Mouse (Mus musculus) heart, embryonic 15.5 days (tissue): Measurements from ENCODE around the gene Gm973. TPM values are rescaled to one million over a fixed set of nuclear protein-coding genes. Genes with fewer than 3 reads are reported as not detected.

Experiments used
- ATAC-seq: fragments of 200-750 bp; cut with Nextera tagmentation; replicated peaks from 2 replicates; pipeline ENCODE4 v1.8.0; 2017; ENCODE audit warnings: low read depth, moderate TSS enrichment; ENCODE audit not compliant: insufficient number of reproducible peaks, insufficient read depth, low FRiP score
- H3K27ac ChIP-seq: fragments of 300-500 bp; sonication (generic); 2 replicates; pipeline ENCODE4 v1.5.1; 2015; ENCODE audit warnings: mild to moderate bottlenecking, inconsistent platforms
- H3K27me3 ChIP-seq: fragments of 300-500 bp; sonication (generic); 2 replicates; pipeline ENCODE4 v1.6.1; 2015; ENCODE audit warnings: inconsistent platforms
- H3K36me3 ChIP-seq: fragments of 300-500 bp; sonication (generic); 2 replicates; pipeline ENCODE4 v1.6.1; 2015; ENCODE audit warnings: mild to moderate bottlenecking, inconsistent platforms
- H3K4me1 ChIP-seq: fragments of 300-500 bp; sonication (generic); replicated peaks from 2 replicates; pipeline ENCODE4 v1.6.1; 2015; ENCODE audit warnings: inconsistent platforms
- H3K4me2 ChIP-seq: fragments of 300-500 bp; sonication (generic); 2 replicates; pipeline ENCODE4 v1.6.1; 2015; ENCODE audit warnings: inconsistent platforms, mild to moderate bottlenecking, moderate library complexity
- H3K4me3 ChIP-seq: fragments of 300-500 bp; sonication (generic); 2 replicates; pipeline ENCODE4 v1.5.1; 2015; ENCODE audit warnings: mild to moderate bottlenecking, inconsistent platforms
- H3K9ac ChIP-seq: fragments of 300-500 bp; sonication (generic); 2 replicates; pipeline ENCODE4 v1.6.1; 2015; ENCODE audit warnings: mild to moderate bottlenecking, inconsistent platforms
- H3K9me3 ChIP-seq: fragments of 300-500 bp; sonication (generic); replicated peaks from 2 replicates; pipeline ENCODE4 v1.6.1; 2016; ENCODE audit warnings: inconsistent platforms
- WGBS: fragments of 180-500 bp; shearing (Covaris S2); methylation state at CpG from one replicate; pipeline ENCODE4 v1.1.7; 2015; ENCODE audit warnings: mixed read lengths; 5-methylcytosine and 5-hydroxymethylcytosine counted together
- polyA plus RNA-seq: library from polyadenylated mRNA; unstranded; fragments of >200 nt; fragmentation: Nextera tagmentation; extraction: Ambion mirVana; gene quantifications from 2 replicates; pipeline ENCODE4 v1.2.1, GENCODE M21; 2015

Gm973 gene
- polyA plus RNA-seq, 1 experiment from 2014 or later, result 0.34 TPM

- 84% methylated on average over 5 of the region's 5 CpGs for WGBS
- no peaks in the 10 kb centered on the region for H3K4me1 ChIP-seq
Measured at GRCm38 (mm10) chr1:59495970-59496369, 20.1 kb upstream of the Gm973 start.

GRCm38 (mm10) chr1:59497741-59498613, 18.1 kb upstream of the Gm973 start:
- no peaks in the 10 kb centered on the region for H3K36me3 ChIP-seq
- no peak overlapping the region for H3K4me3 ChIP-seq
- H3K27ac ChIP-seq, result no peak overlapping the region
- no peaks in the 10 kb centered on the region; the same call in 1 of the 2 replicates for H3K27me3 ChIP-seq
- H3K4me2 ChIP-seq, result no peak overlapping the region
- no peak for ATAC-seq
- no peaks in the 10 kb centered on the region for H3K9me3 ChIP-seq
- no peak overlapping the region for H3K9ac ChIP-seq
- no peaks in the 10 kb centered on the region for H3K4me1 ChIP-seq
- 48% methylated on average over 6 of the region's 6 CpGs for WGBS

More at GRCm38 (mm10) chr1:59495970-59496369, 20.1 kb upstream of the Gm973 start:
- no peak overlapping the region for H3K4me3 ChIP-seq
- no peaks in the 10 kb centered on the region for H3K36me3 ChIP-seq
- ATAC-seq, result no peak
- no peak overlapping the region for H3K4me2 ChIP-seq
- no peak overlapping the region for H3K27ac ChIP-seq
- no peaks in the 10 kb centered on the region; the same call in 1 of the 2 replicates for H3K27me3 ChIP-seq
- no peaks in the 10 kb centered on the region for H3K9me3 ChIP-seq
- no peak overlapping the region for H3K9ac ChIP-seq

DNA sequence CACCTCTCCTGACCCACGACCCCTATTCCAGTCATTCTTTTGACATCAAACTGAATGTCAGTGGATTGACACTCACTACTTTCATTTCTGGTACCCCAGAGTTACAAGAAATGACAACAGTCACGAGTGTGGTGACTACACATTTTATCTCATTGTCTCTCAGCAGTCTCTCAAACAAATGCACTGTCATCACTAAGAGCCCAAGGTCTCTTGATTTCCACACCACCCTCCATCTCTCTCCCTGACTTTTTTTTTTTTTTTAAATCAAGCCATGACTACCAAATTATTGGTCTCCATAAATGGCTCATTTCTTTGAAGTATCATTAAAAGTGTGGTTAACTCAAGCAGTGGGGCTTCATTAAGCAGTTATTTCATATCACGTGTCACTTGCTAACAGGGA, 16.7 kb upstream of the Gm973 start:
- no peak overlapping the region for H3K4me2 ChIP-seq
- H3K9ac ChIP-seq, result no peak overlapping the region
- no peak overlapping the region for H3K27ac ChIP-seq
- no peaks in the 10 kb centered on the region for H3K36me3 ChIP-seq
- H3K9me3 ChIP-seq, result no peaks in the 10 kb centered on the region
- WGBS, result 67% methylated on average over 3 of the region's 3 CpGs
- no peak for ATAC-seq
- H3K4me3 ChIP-seq, result no peak overlapping the region
- H3K4me1 ChIP-seq, result no peaks in the 10 kb centered on the region
- H3K27me3 ChIP-seq, result no peaks in the 10 kb centered on the region; the same call in 1 of the 2 replicates

DNA sequence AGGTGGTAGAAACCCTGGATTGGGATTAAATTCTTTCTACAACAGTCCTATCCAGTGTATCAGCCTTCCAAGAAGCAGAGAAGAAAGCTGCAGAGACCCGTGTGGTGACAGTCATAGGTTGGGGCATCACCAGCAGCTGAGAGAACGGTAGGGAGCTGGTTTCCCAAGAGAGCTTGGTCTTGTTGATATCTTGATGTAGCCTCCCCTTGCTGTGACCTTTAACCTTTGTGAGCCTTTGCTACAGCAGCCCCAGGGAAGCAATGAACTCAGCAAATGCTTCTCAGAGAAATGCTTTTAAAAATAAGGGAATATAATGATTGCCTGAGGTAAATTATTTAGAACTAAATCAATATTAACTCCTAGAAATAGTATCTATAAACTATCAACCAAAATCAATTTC, 13.7 kb upstream of the Gm973 start:
- ATAC-seq, result no peak
- Histone ChIP-seq H3K9me3 (no peaks in the 10 kb centered on the region), H3K9ac (no peak overlapping the region), H3K4me2 (no peak overlapping the region), H3K27ac (no peak overlapping the region), H3K36me3 (no peaks in the 10 kb centered on the region), H3K4me3 (no peak overlapping the region), H3K27me3 (no peaks in the 10 kb centered on the region; the same call in 1 of the 2 replicates), H3K4me1 (no peaks in the 10 kb centered on the region)
- 51% methylated on average over 2 of the region's 2 CpGs for WGBS

DNA sequence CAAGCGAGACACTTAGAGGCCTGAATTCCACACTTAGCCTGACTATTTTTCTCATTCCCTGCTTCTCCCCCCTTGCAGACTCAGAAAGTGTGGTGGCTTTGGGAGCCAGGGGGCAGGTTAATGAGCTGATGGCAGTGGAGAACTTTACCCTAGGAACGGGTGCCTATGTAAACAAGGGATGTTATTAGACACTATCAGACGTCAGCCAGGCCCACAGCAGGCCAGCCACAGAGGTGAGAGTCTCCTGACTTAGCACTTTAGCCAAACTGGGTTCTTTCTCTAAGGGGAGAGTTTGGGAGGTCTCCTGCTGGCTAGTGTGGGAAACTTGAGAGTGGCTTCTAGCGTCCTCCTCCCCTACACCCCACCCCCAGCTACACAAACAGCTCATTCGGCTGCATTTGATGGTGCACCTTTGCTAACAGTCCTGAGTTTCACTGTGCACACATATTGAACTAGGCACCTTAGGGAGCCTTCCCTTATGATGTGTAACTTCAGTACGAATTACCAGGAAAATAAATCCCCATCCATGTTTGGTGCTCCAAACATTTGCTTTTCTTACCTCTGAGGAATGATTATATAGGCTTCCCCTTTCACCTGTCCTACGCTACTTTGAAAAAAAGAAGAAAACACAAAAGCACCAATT, 12.3 kb upstream of the Gm973 start:
- no peak overlapping the region for H3K4me3 ChIP-seq
- ATAC-seq, result no peak
- no peak overlapping the region for H3K9ac ChIP-seq
- no peaks in the 10 kb centered on the region for H3K36me3 ChIP-seq
- H3K4me1 ChIP-seq, result peaks cover 6% of the 10 kb centered on the region
- no peak overlapping the region for H3K4me2 ChIP-seq
- H3K27me3 ChIP-seq, result no peaks in the 10 kb centered on the region; the same call in 1 of the 2 replicates
- H3K27ac ChIP-seq, result no peak overlapping the region
- no peaks in the 10 kb centered on the region for H3K9me3 ChIP-seq
- 48% methylated on average over 7 of the region's 7 CpGs for WGBS

GRCm38 (mm10) chr1:59504302-59504700, 11.8 kb upstream of the Gm973 start:
- ATAC-seq, result no peak
- no peak overlapping the region for H3K4me3 ChIP-seq
- 73% methylated on average over 2 of the region's 2 CpGs for WGBS

GRCm38 (mm10) chr1:59508463-59509139, 7.5 kb upstream of the Gm973 start:
- 22% methylated on average over 17 of the region's 17 CpGs for WGBS
- H3K36me3 ChIP-seq, result no peaks in the 10 kb centered on the region
- peak overlapping the region; percentile 39 for H3K4me2 ChIP-seq
- H3K4me1 ChIP-seq, result peaks cover 7% of the 10 kb centered on the region
- no peaks in the 10 kb centered on the region for H3K27me3 ChIP-seq
- H3K9me3 ChIP-seq, result no peaks in the 10 kb centered on the region
- no peak; the same call in 1 of the 2 replicates for ATAC-seq
- no peak overlapping the region for H3K9ac ChIP-seq
- no peak overlapping the region for H3K4me3 ChIP-seq
- no peak overlapping the region for H3K27ac ChIP-seq

More at GRCm38 (mm10) chr1:59504302-59504700, 11.8 kb upstream of the Gm973 start:
- H3K4me2 ChIP-seq, result no peak overlapping the region
- no peak overlapping the region for H3K9ac ChIP-seq
- H3K27ac ChIP-seq, result no peak overlapping the region
- H3K4me1 ChIP-seq, result peaks cover 7% of the 10 kb centered on the region
- no peaks in the 10 kb centered on the region for H3K36me3 ChIP-seq
- no peaks in the 10 kb centered on the region; the same call in 1 of the 2 replicates for H3K27me3 ChIP-seq
- H3K9me3 ChIP-seq, result no peaks in the 10 kb centered on the region

DNA sequence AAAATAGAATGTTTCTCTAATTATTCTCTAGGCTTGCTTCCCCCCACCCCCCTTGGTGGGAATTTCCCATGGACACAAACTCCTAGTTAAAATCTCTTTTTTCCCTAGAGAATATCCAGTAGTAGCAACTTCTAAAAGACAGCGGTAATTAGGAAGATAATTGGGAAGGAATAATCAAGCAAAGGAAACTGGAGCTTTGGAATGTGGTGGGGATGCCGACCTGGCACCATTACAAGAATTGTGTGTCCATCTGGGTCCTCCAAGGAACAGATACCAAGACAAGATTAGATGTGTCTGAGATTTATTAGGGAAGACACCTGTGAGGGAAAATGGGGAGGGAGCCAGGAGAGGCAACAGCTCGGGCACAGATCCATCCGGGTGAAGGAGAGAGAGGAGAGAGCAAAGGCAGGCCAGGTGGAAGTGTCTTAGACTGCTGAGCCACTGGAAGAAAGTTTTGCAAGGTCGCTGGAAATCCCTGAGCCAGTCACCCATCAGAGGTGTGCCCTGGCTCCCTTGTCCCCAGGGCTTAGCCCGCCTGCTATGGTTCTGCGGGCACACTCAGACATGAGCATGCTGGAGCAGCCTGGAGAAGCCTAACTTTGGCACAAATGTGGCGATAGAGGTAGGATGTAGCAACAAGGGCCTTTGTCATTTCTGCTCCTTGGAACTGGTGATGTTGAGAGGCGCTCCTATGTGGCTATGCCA, 4.3 kb upstream of the Gm973 start:
- no peaks in the 10 kb centered on the region for H3K36me3 ChIP-seq
- H3K4me3 ChIP-seq, result no peak overlapping the region
- H3K27me3 ChIP-seq, result 0 out of 2 replicates have a peak, but pooled peaks cover 3% of the 10 kb centered on the region
- no peak overlapping the region for H3K27ac ChIP-seq
- ATAC-seq, result no peak
- H3K9ac ChIP-seq, result no peak overlapping the region
- no peaks in the 10 kb centered on the region for H3K9me3 ChIP-seq
- no peak overlapping the region for H3K4me2 ChIP-seq
- peaks cover 18% of the 10 kb centered on the region for H3K4me1 ChIP-seq
- 62% methylated on average over 9 of the region's 9 CpGs for WGBS

DNA sequence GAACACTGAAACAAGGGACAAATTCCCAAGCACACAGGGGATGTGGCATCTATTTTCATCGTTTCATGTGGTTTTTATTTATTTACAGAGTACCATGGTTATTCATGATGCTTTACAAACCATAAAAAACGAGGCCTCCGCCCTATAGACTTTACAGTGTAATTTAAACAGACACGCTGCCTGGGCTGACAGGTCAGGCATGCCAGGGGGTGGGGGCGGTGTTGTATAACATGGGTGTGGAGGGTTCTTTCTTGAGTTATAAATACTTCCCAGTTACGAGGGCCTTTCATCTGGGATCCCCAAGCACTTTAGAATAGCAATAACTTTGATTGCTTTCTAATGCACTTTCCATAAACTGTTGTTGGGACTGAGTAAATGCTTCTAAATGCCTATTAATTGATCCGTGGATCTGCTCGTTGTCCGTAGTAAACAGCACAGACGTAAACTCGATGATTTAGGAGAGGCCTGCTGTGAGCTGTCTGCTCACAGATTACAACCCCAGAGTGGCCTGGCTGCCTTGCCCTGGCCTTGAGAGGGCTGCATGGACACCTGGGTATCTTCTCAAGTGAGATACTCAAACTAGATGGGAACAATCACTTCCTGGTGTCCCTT, 4.3 kb downstream of the Gm973 start:
- H3K4me1 ChIP-seq, result peaks cover 17% of the 10 kb centered on the region
- H3K9me3 ChIP-seq, result no peaks in the 10 kb centered on the region
- H3K27me3 ChIP-seq, result 0 out of 2 replicates have a peak, but pooled peaks cover 5% of the 10 kb centered on the region
- WGBS, result 37% methylated on average over 11 of the region's 11 CpGs
- H3K4me3 ChIP-seq, result no peak overlapping the region
- no peak for ATAC-seq
- no peak overlapping the region for H3K27ac ChIP-seq
- no peak overlapping the region for H3K9ac ChIP-seq
- no peaks in the 10 kb centered on the region for H3K36me3 ChIP-seq
- H3K4me2 ChIP-seq, result no peak overlapping the region

GRCm38 (mm10) chr1:59522456-59522855, 6.4 kb downstream of the Gm973 start:
- no peaks in the 10 kb centered on the region for H3K27me3 ChIP-seq
- 0 out of 2 replicates have a peak, but pooled peaks cover 3% of the 10 kb centered on the region for H3K4me1 ChIP-seq
- no peaks in the 10 kb centered on the region for H3K9me3 ChIP-seq
- H3K27ac ChIP-seq, result no peak overlapping the region
- no peak overlapping the region for H3K4me2 ChIP-seq
- ATAC-seq, result no peak
- H3K4me3 ChIP-seq, result no peak overlapping the region
- no peak overlapping the region for H3K9ac ChIP-seq
- WGBS, result 75% methylated on average over 1 of the region's 1 CpGs
- H3K36me3 ChIP-seq, result no peaks in the 10 kb centered on the region
